Mouse (Mus musculus) C2C12 (cell line): ENCODE results near the gene Sptb. TPM values are rescaled to one million over a fixed set of nuclear protein-coding genes. Genes with fewer than 3 reads are reported as not detected.

Source experiments
- H3K27me3 ChIP-seq: one replicate; pipeline ENCODE4 v1.6.1; 2011; ENCODE audit not compliant: control insufficient read depth, insufficient read depth, insufficient read length
- H3K36me3 ChIP-seq: one replicate; pipeline ENCODE4 v1.6.1; 2011; ENCODE audit not compliant: control insufficient read depth, insufficient read depth
- H3K4me3 ChIP-seq: one replicate; pipeline ENCODE4 v1.5.1; 2011; ENCODE audit warnings: mild to moderate bottlenecking, control low read depth; ENCODE audit not compliant: poor library complexity, insufficient read depth, severe bottlenecking
- H3K79me2 ChIP-seq: one replicate; pipeline ENCODE4 v1.6.1; 2011; ENCODE audit not compliant: control insufficient read depth, insufficient read depth
- H3K79me3 ChIP-seq: one replicate; pipeline ENCODE4 v1.6.1; 2011; ENCODE audit warnings: low read depth, control low read depth
- H3ac ChIP-seq: one replicate; pipeline ENCODE3; 2011; ENCODE audit warnings: low read depth; ENCODE audit not compliant: control insufficient read depth, insufficient read length
- CEBPB ChIP-seq: IDR thresholded peaks from one replicate; pipeline ENCODE4 v1.6.1; 2011; ENCODE audit warnings: low read depth, mild to moderate bottlenecking, control low read depth, moderate library complexity
- CTCF ChIP-seq: IDR thresholded peaks from one replicate; pipeline ENCODE4 v1.5.1; 2011; ENCODE audit not compliant: control insufficient read depth, insufficient read depth, insufficient read length
- FOSL1 ChIP-seq: IDR thresholded peaks from one replicate; pipeline ENCODE4 v1.8.0; 2011; ENCODE audit warnings: mild to moderate bottlenecking, low read length; ENCODE audit not compliant: poor library complexity, insufficient read depth, severe bottlenecking
- MAX ChIP-seq: IDR thresholded peaks from one replicate; pipeline ENCODE4 v1.6.1; 2011; ENCODE audit warnings: mild to moderate bottlenecking, control low read depth
- MYOD1 ChIP-seq: IDR thresholded peaks from one replicate; pipeline ENCODE4 v1.6.1; 2011; ENCODE audit warnings: low read depth; ENCODE audit not compliant: control insufficient read depth, insufficient read length
- MYOG ChIP-seq: IDR thresholded peaks from one replicate; pipeline ENCODE4 v1.6.1; 2011; ENCODE audit not compliant: control insufficient read depth, insufficient read length; ENCODE audit errors: extremely low read depth
- USF1 ChIP-seq: IDR thresholded peaks from one replicate; pipeline ENCODE4 v1.6.1; 2011; ENCODE audit warnings: low read depth, mild to moderate bottlenecking, control low read depth, moderate library complexity
- polyA plus RNA-seq: library from polyadenylated mRNA; unstranded; fragments of >200 nt; fragmentation: generic; extraction: Trizol; gene quantifications from one replicate; pipeline ENCODE4 v1.2.1, GENCODE M21; 2012; ENCODE audit warnings: missing spikeins

Sptb gene
- polyA plus RNA-seq, 1 experiment = 0.15 TPM

GRCm38 (mm10) chr12:76540169-76540568, 170.2 kb downstream of the Sptb start:
- peaks cover 5% of the 10 kb centered on the region for H3K36me3 ChIP-seq
- H3ac ChIP-seq = no peak overlapping the region
- H3K79me3 ChIP-seq = peaks cover 85% of the 10 kb centered on the region
- no peak overlapping the region for H3K4me3 ChIP-seq
- H3K27me3 ChIP-seq = no peaks in the 10 kb centered on the region
- TF ChIP-seq USF1 = no peak
- TF ChIP-seq MYOD1 = no peak
- no peak for TF ChIP-seq FOSL1
- no peak for TF ChIP-seq MYOG
- TF ChIP-seq CEBPB = no peak
- TF ChIP-seq MAX = no peak
- TF ChIP-seq CTCF = no peak
- peaks cover 100% of the 10 kb centered on the region for H3K79me2 ChIP-seq

- Histone ChIP-seq H3K27me3 (no peaks in the 10 kb centered on the region), H3K79me3 (peaks cover 78% of the 10 kb centered on the region), H3K36me3 (peaks cover 5% of the 10 kb centered on the region), H3K4me3 (no peak overlapping the region), H3K79me2 (peaks cover 90% of the 10 kb centered on the region), H3ac (no peak overlapping the region)
- TF ChIP-seq CEBPB (no peak), MAX (no peak), CTCF (no peak), USF1 (no peak), FOSL1 (no peak), MYOD1 (no peak)
These were observed 172.9 kb downstream of the Sptb start for GRCm38 (mm10) chr12:76537434-76537833.

GRCm38 (mm10) chr12:76536591-76537153, 173.7 kb downstream of the Sptb start:
- no peaks in the 10 kb centered on the region for H3K27me3 ChIP-seq
- no peak for TF ChIP-seq CEBPB
- no peak for TF ChIP-seq USF1
- TF ChIP-seq MAX = no peak
- TF ChIP-seq MYOG = no peak
- TF ChIP-seq CTCF = no peak
- no peak for TF ChIP-seq FOSL1
- no peak for TF ChIP-seq MYOD1
- no peak overlapping the region for H3K4me3 ChIP-seq
- H3K79me3 ChIP-seq = peaks cover 71% of the 10 kb centered on the region
- no peak overlapping the region for H3ac ChIP-seq
- peaks cover 83% of the 10 kb centered on the region for H3K79me2 ChIP-seq
- peaks cover 5% of the 10 kb centered on the region for H3K36me3 ChIP-seq

- Histone ChIP-seq H3K79me3 (peaks cover 59% of the 10 kb centered on the region), H3K79me2 (peaks cover 71% of the 10 kb centered on the region), H3K27me3 (no peaks in the 10 kb centered on the region), H3ac (no peak overlapping the region), H3K4me3 (no peak overlapping the region), H3K36me3 (peaks cover 5% of the 10 kb centered on the region)
- TF ChIP-seq MYOG (no peak), CEBPB (no peak), USF1 (no peak), MYOD1 (no peak), CTCF (no peak), MAX (no peak), FOSL1 (no peak)
These were observed 174.9 kb downstream of the Sptb start for GRCm38 (mm10) chr12:76535471-76535900.

DNA sequence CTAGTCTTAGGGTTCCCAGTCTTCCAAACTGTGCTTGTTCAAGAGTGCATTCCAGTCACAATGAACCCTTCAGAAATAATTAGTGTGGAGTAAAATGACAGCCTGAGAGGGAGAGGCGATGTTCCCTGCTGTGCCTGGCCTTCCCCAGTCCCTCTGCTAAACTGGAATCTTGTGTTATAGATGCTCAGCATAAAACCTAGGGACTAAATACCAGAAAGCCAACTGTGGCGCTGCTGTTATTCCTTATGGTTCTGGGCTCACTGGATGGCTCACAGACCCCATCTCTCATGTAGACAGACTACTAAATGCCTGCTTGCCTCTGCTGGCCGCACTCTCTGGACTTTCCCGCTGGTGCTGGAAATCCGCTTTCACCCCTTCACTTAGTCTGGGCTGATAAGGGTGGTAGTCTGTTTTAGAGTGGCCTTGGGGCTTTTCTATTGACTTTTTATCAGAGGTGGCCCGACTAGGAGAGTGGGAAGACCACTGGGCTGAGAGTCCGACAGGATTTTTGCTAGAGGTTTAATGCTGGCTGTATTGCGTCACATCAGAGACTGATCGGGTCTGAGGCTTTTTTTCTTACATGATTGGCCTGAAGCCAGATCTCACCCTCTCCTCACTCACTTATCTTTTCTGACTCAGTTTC, 175.6 kb downstream of the Sptb start:
- peaks cover 56% of the 10 kb centered on the region for H3K79me3 ChIP-seq
- TF ChIP-seq CEBPB (peak; percentile 83), CTCF (no peak), MAX (no peak), USF1 (no peak), MYOG (no peak)
- H3K27me3 ChIP-seq = no peaks in the 10 kb centered on the region
- H3K4me3 ChIP-seq = peak overlapping the region; percentile 65
- H3K79me2 ChIP-seq = peaks cover 64% of the 10 kb centered on the region
- H3K36me3 ChIP-seq = peaks cover 5% of the 10 kb centered on the region
- H3ac ChIP-seq = peak overlapping the region; percentile 9
